Mouse (Mus musculus): ENCODE results near the gene Baiap2.

- no peak for TF ChIP-seq POLR2A (IDR thresholded peaks at IDR 0.05; ENCODE audit: extremely low read depth, insufficient read depth, low read length)
- TF ChIP-seq CTCF (IDR thresholded peaks at IDR 0.05; ENCODE audit: low read depth, low read length): no peak
Observed at GRCm38 (mm10) chr11:119945343-119945742, 2.8 kb downstream of the Baiap2 start.
